Comparison of ENCODE assay signal across 8 mouse cellular contexts in the genomic region with DNA sequence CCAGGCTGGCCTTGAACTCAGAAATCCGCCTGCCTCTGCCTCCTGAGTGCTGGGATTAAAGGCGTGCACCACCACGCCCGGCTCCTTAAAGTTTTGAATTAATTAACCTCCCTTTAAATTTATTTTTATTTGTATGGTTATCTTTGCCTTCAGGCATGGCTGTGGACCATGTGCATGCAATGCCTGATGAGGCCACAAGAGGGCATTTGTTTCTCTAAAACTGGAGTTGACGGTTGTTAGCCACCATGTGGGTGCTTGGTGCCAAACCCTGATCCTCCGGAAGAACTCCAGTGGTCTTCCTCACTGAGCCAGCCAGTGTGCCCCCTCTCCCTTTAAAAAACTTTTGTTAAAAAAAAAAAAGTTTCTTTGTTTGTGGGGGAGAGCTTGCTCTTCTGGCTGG. TPM values are rescaled to one million over a fixed set of nuclear protein-coding genes. Genes with fewer than 3 reads are reported as not detected.
A peak's percentile ranks its signal among the peaks of the same experiment; 100 is the strongest.
DNase-seq lines count a peak whose midpoint lies in the region; ATAC-seq lines count a peak whose summit lies in the region.

No protein-coding gene starts in this region.

- H3K4me2 ChIP-seq in forebrain, embryonic 13.5 days = no peak overlapping the region
- no peak overlapping the region for H3K4me2 ChIP-seq in midbrain, embryonic 16.5 days (ENCODE audit: low read length)

- no peak overlapping the region for H3K9ac ChIP-seq in forebrain, embryonic 13.5 days
- no peak overlapping the region for H3K9ac ChIP-seq in midbrain, embryonic 16.5 days (ENCODE audit: low read depth, low read length)

- H3K4me1 ChIP-seq in forebrain, embryonic 10.5 days = peaks cover 8% of the 10 kb centered on the region
- H3K4me1 ChIP-seq in forebrain, embryonic 13.5 days = no peaks in the 10 kb centered on the region
- no peaks in the 10 kb centered on the region for H3K4me1 ChIP-seq in midbrain, embryonic 16.5 days (ENCODE audit: control insufficient read depth, insufficient read depth, low read length)

- no peaks in the 10 kb centered on the region for H3K36me3 ChIP-seq in forebrain, embryonic 10.5 days (replicated peaks)
- no peaks in the 10 kb centered on the region for H3K36me3 ChIP-seq in forebrain, embryonic 13.5 days (ENCODE audit: poor library complexity, severe bottlenecking)
- H3K36me3 ChIP-seq in midbrain, embryonic 16.5 days (ENCODE audit: control insufficient read depth, insufficient read depth, low read length) = no peaks in the 10 kb centered on the region

- 66% methylated on average over 6 of the region's 6 CpGs for WGBS in forebrain, embryonic 10.5 days
- WGBS in forebrain, embryonic 13.5 days = 67% methylated on average over 6 of the region's 6 CpGs
- 67% methylated on average over 6 of the region's 6 CpGs for WGBS in midbrain, embryonic 16.5 days

- H3K9me3 ChIP-seq in forebrain, embryonic 10.5 days = 0 out of 2 replicates have a peak, but pooled peaks cover 4% of the 10 kb centered on the region
- no peaks in the 10 kb centered on the region for H3K9me3 ChIP-seq in forebrain, embryonic 13.5 days (replicated peaks)
- no peaks in the 10 kb centered on the region for H3K9me3 ChIP-seq in midbrain, embryonic 16.5 days (replicated peaks; ENCODE audit: control insufficient read depth, low read length, poor library complexity, severe bottlenecking)

- ATAC-seq in forebrain, embryonic 13.5 days = no peak
- ATAC-seq in midbrain, embryonic 16.5 days = 0 out of 2 replicates have a peak, but pooled peaks have one; percentile 18

- no peak overlapping the region for H3K27ac ChIP-seq in forebrain, embryonic 10.5 days
- H3K27ac ChIP-seq in forebrain, embryonic 13.5 days = no peak overlapping the region
- H3K27ac ChIP-seq in midbrain, embryonic 16.5 days (ENCODE audit: low read length) = no peak overlapping the region

- H3K27me3 ChIP-seq in forebrain, embryonic 10.5 days (ENCODE audit: poor library complexity, severe bottlenecking) = no peaks in the 10 kb centered on the region
- no peaks in the 10 kb centered on the region for H3K27me3 ChIP-seq in forebrain, embryonic 13.5 days
- 0 out of 2 replicates have a peak, but pooled peaks cover 2% of the 10 kb centered on the region for H3K27me3 ChIP-seq in midbrain, embryonic 16.5 days (ENCODE audit: control insufficient read depth, insufficient read depth, low read depth, low read length)

- H3K4me3 ChIP-seq in forebrain, embryonic 10.5 days = no peak overlapping the region
- no peak overlapping the region for H3K4me3 ChIP-seq in forebrain, embryonic 13.5 days
- no peak overlapping the region for H3K4me3 ChIP-seq in midbrain, embryonic 16.5 days (ENCODE audit: low read depth, low read length)

- peak; percentile 41 for DNase-seq in forebrain, embryonic 10.5 days (ENCODE audit: extremely low spot score, low spot score)
- DNase-seq in right cerebral cortex, postnatal 4 days = peak; percentile 33
- DNase-seq in right cerebral cortex, postnatal 36 days (ENCODE audit: low spot score in 2 of 2) = no peak
- peak; percentile 47 for DNase-seq in embryo, embryonic 10.5 days (ENCODE audit: low spot score)
- DNase-seq in kidney, postnatal 25 days = peak; percentile 62 to 75
- peak; percentile 56 to 75 for DNase-seq in thymus, postnatal 10 days (ENCODE audit: low spot score in 2 of 2)

RNA-seq across cellular contexts. Expression of a gene that starts 11.2 kb away (rescaled TPM):
- 14.5 and 15.6 TPM in 2 replicates for polyA plus RNA-seq in forebrain, embryonic 10.5 days (2016; fragmentation: Nextera tagmentation; extraction: Ambion mirVana)
- polyA plus RNA-seq in forebrain, embryonic 13.5 days (2015; fragmentation: Nextera tagmentation; extraction: Ambion mirVana) = 16.6 and 20.0 TPM in 2 replicates
- polyA plus RNA-seq in midbrain, embryonic 16.5 days (2015; fragmentation: Nextera tagmentation; extraction: Ambion mirVana) = 30.1 and 31.5 TPM in 2 replicates

RNA-seq across cellular contexts. Expression of a gene that starts 34.1 kb away (rescaled TPM):
- polyA plus RNA-seq in forebrain, embryonic 10.5 days (2016; fragmentation: Nextera tagmentation; extraction: Ambion mirVana) = 0.11 and 0.21 TPM in 2 replicates
- polyA plus RNA-seq in forebrain, embryonic 13.5 days (2015; fragmentation: Nextera tagmentation; extraction: Ambion mirVana) = 0.15 TPM in 2 replicates
- polyA plus RNA-seq in midbrain, embryonic 16.5 days (2015; fragmentation: Nextera tagmentation; extraction: Ambion mirVana) = 0.12 and 0.23 TPM in 2 replicates

RNA-seq across cellular contexts. Expression of a gene that starts 49.9 kb away (rescaled TPM):
- 3.3 TPM in 2 replicates for polyA plus RNA-seq in forebrain, embryonic 10.5 days (2016; fragmentation: Nextera tagmentation; extraction: Ambion mirVana)
- polyA plus RNA-seq in forebrain, embryonic 13.5 days (2015; fragmentation: Nextera tagmentation; extraction: Ambion mirVana) = 0.75 and 1.1 TPM in 2 replicates
- polyA plus RNA-seq in midbrain, embryonic 16.5 days (2015; fragmentation: Nextera tagmentation; extraction: Ambion mirVana) = 0.58 and 0.88 TPM in 2 replicates

Comparison
In these comparisons a context has a peak if more than half of its experiments do, and no peak if none do; other contexts are left out.
1. DNase-seq: peak in forebrain, embryonic 10.5 days (single experiment), right cerebral cortex, postnatal 4 days (single experiment), embryo, embryonic 10.5 days (single experiment), kidney, postnatal 25 days (2 of 2) and thymus, postnatal 10 days (2 of 2); none in right cerebral cortex, postnatal 36 days (0 of 2).